Mouse (Mus musculus) C2C12 (cell line): ENCODE data around the gene Dad1.

Source experiments
- CTCF ChIP-seq: IDR thresholded peaks from one replicate; pipeline ENCODE4 v1.5.1; 2011; ENCODE audit not compliant: control insufficient read depth, insufficient read depth, insufficient read length
- MAX ChIP-seq: IDR thresholded peaks from one replicate; pipeline ENCODE4 v1.6.1; 2011; ENCODE audit warnings: mild to moderate bottlenecking, control low read depth
- MYOD1 ChIP-seq: IDR thresholded peaks from one replicate; pipeline ENCODE4 v1.6.1; 2011; ENCODE audit warnings: low read depth; ENCODE audit not compliant: control insufficient read depth, insufficient read length

GRCm38 (mm10) chr14:54250122-54250521 lies 3.8 kb downstream of the Dad1 start:
- TF ChIP-seq CTCF (no peak), MAX (no peak), MYOD1 (no peak)
